Mouse (Mus musculus) midbrain, embryonic 14.5 days (tissue): ENCODE results near the gene Abtb2. TPM values are rescaled to one million over a fixed set of nuclear protein-coding genes. Genes with fewer than 3 reads are reported as not detected.

Source experiments
- ATAC-seq: fragments of 200-750 bp; cut with Nextera tagmentation; 2 replicates; pipeline ENCODE4 v1.8.0; 2017; ENCODE audit warnings: moderate number of reproducible peaks, moderate library complexity; ENCODE audit not compliant: low FRiP score, low TSS enrichment
- DNase-seq: peaks from one replicate; pipeline ENCODE4 v3.0.0-alpha.2; 2015
- H3K27ac ChIP-seq: fragments of 300-500 bp; sonication (generic); replicated peaks from 2 replicates; pipeline ENCODE4 v1.5.1; 2014; ENCODE audit warnings: mild to moderate bottlenecking, low read depth, low read length, moderate library complexity
- H3K27me3 ChIP-seq: fragments of 300-500 bp; sonication (generic); 2 replicates; pipeline ENCODE4 v1.6.1; 2014; ENCODE audit warnings: low read length, control low read depth, mixed read lengths; ENCODE audit not compliant: control insufficient read depth, insufficient read depth
- H3K36me3 ChIP-seq: fragments of 300-500 bp; sonication (generic); 2 replicates; pipeline ENCODE4 v1.6.1; 2014; ENCODE audit warnings: low read length, control low read depth; ENCODE audit not compliant: control insufficient read depth, insufficient read depth
- H3K4me1 ChIP-seq: fragments of 300-500 bp; sonication (generic); 2 replicates; pipeline ENCODE4 v1.6.1; 2014; ENCODE audit warnings: mild to moderate bottlenecking, antibody characterized with exemption, low read length, control low read depth; ENCODE audit not compliant: control insufficient read depth, insufficient read depth
- H3K4me2 ChIP-seq: fragments of 300-500 bp; sonication (generic); 2 replicates; pipeline ENCODE4 v1.6.1; 2014; ENCODE audit warnings: mild to moderate bottlenecking, low read length, moderate library complexity
- H3K4me3 ChIP-seq: fragments of 300-500 bp; sonication (generic); replicated peaks from 2 replicates; pipeline ENCODE4 v1.5.1; 2014; ENCODE audit warnings: low read depth, low read length
- H3K9ac ChIP-seq: fragments of 300-500 bp; sonication (generic); replicated peaks from 2 replicates; pipeline ENCODE4 v1.6.1; 2014; ENCODE audit warnings: mild to moderate bottlenecking, low read length, moderate library complexity
- H3K9me3 ChIP-seq: fragments of 300-500 bp; sonication (generic); 2 replicates; pipeline ENCODE4 v1.6.1; 2016; ENCODE audit warnings: low read length, control low read depth, mixed read lengths; ENCODE audit not compliant: control insufficient read depth
- WGBS: fragments of 180-500 bp; shearing (Covaris S2); extraction: QIAGEN DNeasy Blood & Tissue Kit; methylation state at CpG from one replicate; pipeline ENCODE4 v1.1.7; 2014; 5-methylcytosine and 5-hydroxymethylcytosine counted together
- polyA plus RNA-seq: library from polyadenylated mRNA; unstranded; fragments of >200 nt; fragmentation: Nextera tagmentation; extraction: Ambion mirVana; gene quantifications from 2 replicates; pipeline ENCODE4 v1.2.1, GENCODE M21; 2014

The Abtb2 gene
- polyA plus RNA-seq, 1 experiment from 2014 or later, result 10.2 TPM

DNA sequence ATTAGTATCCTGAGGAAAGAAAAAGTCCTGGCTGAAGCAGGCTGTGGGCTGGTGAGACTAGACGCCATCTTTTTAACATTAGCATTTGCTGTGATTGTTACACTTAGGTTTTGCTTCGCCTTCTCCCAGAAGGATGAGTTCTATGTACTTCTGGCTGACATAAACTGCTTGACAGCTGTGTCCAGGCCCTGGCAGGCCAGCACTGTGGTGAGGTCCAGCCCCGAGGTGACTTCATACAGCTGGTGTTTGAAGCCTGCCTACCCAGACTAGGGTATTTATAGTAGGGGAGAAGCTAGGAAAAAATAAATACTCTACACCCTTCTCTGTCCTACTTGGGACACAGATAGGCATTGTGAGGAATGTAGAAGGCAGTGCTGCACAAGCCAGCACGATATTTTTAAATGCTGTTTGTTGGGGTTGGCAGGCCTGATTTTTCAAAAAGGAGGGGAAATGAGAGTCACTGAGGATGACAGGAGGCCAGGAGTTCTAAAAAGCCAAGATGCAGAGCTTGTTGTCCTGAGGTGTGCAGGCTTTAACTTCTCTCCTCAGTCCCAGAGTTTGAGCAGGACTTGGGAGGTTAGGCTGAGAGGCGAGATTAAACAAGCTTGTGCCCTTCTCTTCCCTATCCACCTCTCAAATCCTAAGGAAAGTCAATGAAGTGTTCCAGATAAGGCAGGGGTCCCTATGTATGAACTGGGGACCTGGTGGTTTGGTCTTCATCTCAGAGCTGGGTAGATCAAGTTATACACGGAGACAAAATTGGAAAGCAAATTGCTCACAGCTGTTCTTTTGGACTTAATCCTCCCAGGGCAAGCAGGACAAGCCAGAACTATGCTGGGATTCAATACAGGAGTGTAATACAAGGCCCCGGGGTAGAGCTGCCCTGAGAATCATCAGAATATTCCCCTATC lies 11.9 kb downstream of the Abtb2 start:
- DNase-seq (no peak), ATAC-seq (no peak)
- Histone ChIP-seq H3K9ac (no peak overlapping the region), H3K9me3 (no peaks in the 10 kb centered on the region), H3K36me3 (no peaks in the 10 kb centered on the region), H3K4me1 (no peaks in the 10 kb centered on the region), H3K27me3 (no peaks in the 10 kb centered on the region), H3K27ac (no peak overlapping the region), H3K4me2 (no peak overlapping the region), H3K4me3 (no peak overlapping the region)
- WGBS, result 80% methylated on average over 7 of the region's 7 CpGs

- ATAC-seq, result no peak
- WGBS, result 91% methylated on average over 10 of the region's 10 CpGs
Observed at GRCm38 (mm10) chr2:103578663-103579213, 12.6 kb downstream of the Abtb2 start.

DNA sequence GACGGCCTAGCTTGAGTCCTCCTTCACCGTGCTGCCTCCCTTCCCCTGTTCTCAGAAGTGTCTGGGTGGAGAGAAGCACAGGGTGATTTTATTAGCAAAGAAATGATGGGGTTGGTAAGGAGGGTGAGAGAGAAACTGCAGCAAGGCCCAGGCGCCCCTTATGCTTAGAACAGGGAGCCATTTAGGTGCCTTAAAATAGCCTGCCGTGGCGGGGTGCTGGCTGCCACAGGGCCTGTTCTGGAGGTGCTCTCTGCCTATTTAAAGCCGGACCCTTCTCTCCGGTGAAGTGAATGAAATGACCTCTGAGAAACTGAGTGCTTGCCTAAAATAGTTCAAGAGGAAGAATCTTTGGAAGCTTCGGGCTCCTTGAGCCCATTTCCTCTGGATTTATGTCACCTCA lies 14.6 kb downstream of the Abtb2 start:
- ATAC-seq, result no peak
- no peaks in the 10 kb centered on the region for H3K36me3 ChIP-seq

More at GRCm38 (mm10) chr2:103578663-103579213, 12.6 kb downstream of the Abtb2 start:
- Histone ChIP-seq H3K27ac (no peak overlapping the region), H3K9me3 (no peaks in the 10 kb centered on the region), H3K9ac (no peak overlapping the region), H3K4me1 (no peaks in the 10 kb centered on the region), H3K4me2 (no peak overlapping the region), H3K4me3 (no peak overlapping the region), H3K36me3 (no peaks in the 10 kb centered on the region), H3K27me3 (no peaks in the 10 kb centered on the region)
- no peak for DNase-seq

DNA sequence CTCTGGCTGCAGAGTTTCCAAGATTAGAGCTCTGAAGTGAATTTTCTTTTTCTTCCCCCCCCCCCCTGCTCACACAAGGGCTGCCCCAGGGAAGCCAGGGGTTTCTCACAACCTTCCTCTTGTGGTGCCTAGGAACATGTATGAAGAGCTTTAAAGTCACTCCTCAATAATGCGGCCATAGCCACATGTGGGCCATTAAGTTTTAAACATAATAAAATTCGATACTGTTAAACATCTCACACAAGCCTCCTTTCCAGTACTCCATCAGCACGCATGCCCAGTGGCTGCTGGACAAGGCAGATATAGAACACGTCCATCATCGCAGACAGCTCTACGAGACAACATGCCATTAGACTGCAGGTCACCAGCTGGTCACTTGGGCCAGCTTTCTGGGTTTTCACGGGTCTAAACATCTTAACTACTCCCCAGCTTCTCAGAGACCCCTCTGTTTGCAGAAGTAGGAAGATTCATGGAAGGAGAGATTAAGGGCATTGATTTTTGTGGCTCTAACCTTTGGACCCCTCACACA lies 15.3 kb downstream of the Abtb2 start:
- Histone ChIP-seq H3K27me3 (no peaks in the 10 kb centered on the region), H3K27ac (no peak overlapping the region), H3K9ac (no peak overlapping the region), H3K4me3 (no peak overlapping the region), H3K9me3 (no peaks in the 10 kb centered on the region), H3K36me3 (no peaks in the 10 kb centered on the region), H3K4me1 (no peaks in the 10 kb centered on the region), H3K4me2 (no peak overlapping the region)
- ATAC-seq, result no peak
- DNase-seq, result no peak
- 88% methylated on average over 7 of the region's 7 CpGs for WGBS

More for the DNA sequence above, 14.6 kb downstream of the Abtb2 start:
- Histone ChIP-seq H3K9ac (no peak overlapping the region), H3K9me3 (no peaks in the 10 kb centered on the region), H3K4me2 (no peak overlapping the region), H3K4me3 (no peak overlapping the region), H3K27ac (no peak overlapping the region), H3K27me3 (no peaks in the 10 kb centered on the region), H3K4me1 (no peaks in the 10 kb centered on the region)
- DNase-seq, result no peak
- 89% methylated on average over 8 of the region's 8 CpGs for WGBS

- no peaks in the 10 kb centered on the region for H3K4me1 ChIP-seq
- no peak overlapping the region for H3K4me3 ChIP-seq
- 65% methylated on average over 3 of the region's 3 CpGs for WGBS
- no peak overlapping the region for H3K27ac ChIP-seq
- H3K9ac ChIP-seq, result no peak overlapping the region
- ATAC-seq (no peak), DNase-seq (no peak)
- H3K27me3 ChIP-seq, result no peaks in the 10 kb centered on the region
- H3K4me2 ChIP-seq, result no peak overlapping the region
- H3K36me3 ChIP-seq, result no peaks in the 10 kb centered on the region
- no peaks in the 10 kb centered on the region for H3K9me3 ChIP-seq
Observed at GRCm38 (mm10) chr2:103583316-103583715, 17.2 kb downstream of the Abtb2 start.

DNA sequence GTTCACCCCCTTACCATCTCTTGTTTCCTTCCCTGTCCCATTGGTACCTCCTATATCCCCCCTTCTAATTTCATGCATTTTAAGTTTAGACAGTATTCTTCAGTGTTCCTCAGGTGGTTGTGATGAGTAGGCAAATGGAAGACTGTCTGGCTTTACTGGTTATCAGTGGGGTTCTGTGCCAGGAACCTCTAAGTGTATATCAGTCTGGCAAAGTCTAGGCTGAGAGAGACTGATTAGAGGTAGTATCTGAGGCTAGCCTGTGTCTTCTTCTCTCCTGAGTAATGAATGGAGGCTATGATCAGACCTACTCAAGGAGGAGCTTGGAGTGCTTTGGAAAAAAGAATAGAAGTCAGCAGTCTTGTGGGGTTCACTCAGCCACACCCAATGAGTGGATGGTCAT lies 18.0 kb downstream of the Abtb2 start:
- no peak for DNase-seq
- no peak for ATAC-seq
- Histone ChIP-seq H3K9me3 (no peaks in the 10 kb centered on the region), H3K27me3 (no peaks in the 10 kb centered on the region), H3K4me1 (no peaks in the 10 kb centered on the region), H3K36me3 (no peaks in the 10 kb centered on the region), H3K4me3 (no peak overlapping the region), H3K27ac (no peak overlapping the region), H3K4me2 (no peak overlapping the region), H3K9ac (no peak overlapping the region)

- no peak for DNase-seq
- Histone ChIP-seq H3K27ac (no peak overlapping the region), H3K4me2 (no peak overlapping the region), H3K9me3 (no peaks in the 10 kb centered on the region), H3K36me3 (no peaks in the 10 kb centered on the region), H3K4me1 (0 out of 2 replicates have a peak, but pooled peaks cover under 1% of the 10 kb centered on the region), H3K9ac (no peak overlapping the region), H3K4me3 (no peak overlapping the region), H3K27me3 (no peaks in the 10 kb centered on the region)
- WGBS, result 76% methylated on average over 3 of the region's 3 CpGs
- ATAC-seq, result no peak
Observed at GRCm38 (mm10) chr2:103586423-103586822, 20.3 kb downstream of the Abtb2 start.

- Histone ChIP-seq H3K4me1 (peaks cover 17% of the 10 kb centered on the region), H3K9ac (no peak overlapping the region), H3K27me3 (no peaks in the 10 kb centered on the region), H3K9me3 (no peaks in the 10 kb centered on the region), H3K36me3 (no peaks in the 10 kb centered on the region), H3K4me3 (no peak overlapping the region), H3K27ac (no peak overlapping the region), H3K4me2 (no peak overlapping the region)
- ATAC-seq, result no peak
- WGBS, result 87% methylated on average over 5 of the region's 5 CpGs
- peak; percentile 40 for DNase-seq
Observed at GRCm38 (mm10) chr2:103588776-103589175, 22.7 kb downstream of the Abtb2 start.
